Mouse (Mus musculus) heart, adult 2 months (tissue): ENCODE results near the gene Ankmy1.

Experiments
- EP300 ChIP-seq: fragments of 200-500 bp; IDR thresholded peaks from 2 replicates; pipeline ENCODE4 v1.6.1; 2011; ENCODE audit warnings: low read depth, low read length, control low read depth; ENCODE audit not compliant: insufficient read depth
- POLR2A ChIP-seq: fragments of 200-500 bp; IDR thresholded peaks from 2 replicates; pipeline ENCODE4 v1.6.1; 2011; ENCODE audit warnings: mild to moderate bottlenecking, low read depth, low read length, control low read depth; ENCODE audit not compliant: insufficient read depth

- TF ChIP-seq POLR2A: no peak
- no peak for TF ChIP-seq EP300
These were observed 18.8 kb upstream of the Ankmy1 start for GRCm38 (mm10) chr1:92921496-92921895.
